Mouse (Mus musculus) cortical plate, adult 2 months (tissue): Measurements from ENCODE around the gene Jpt1.

Experiments
- CTCF ChIP-seq: fragments of 200-500 bp; IDR thresholded peaks from 2 replicates; pipeline ENCODE4 v1.5.1; 2011; ENCODE audit warnings: mild to moderate bottlenecking, control low read depth, low read length; ENCODE audit not compliant: insufficient read depth; ENCODE audit errors: extremely low read depth
- POLR2A ChIP-seq: fragments of 200-500 bp; IDR thresholded peaks from 2 replicates; pipeline ENCODE4 v1.6.1; 2011; ENCODE audit warnings: mild to moderate bottlenecking, low read length, control low read depth; ENCODE audit not compliant: insufficient read depth; ENCODE audit errors: extremely low read depth

DNA sequence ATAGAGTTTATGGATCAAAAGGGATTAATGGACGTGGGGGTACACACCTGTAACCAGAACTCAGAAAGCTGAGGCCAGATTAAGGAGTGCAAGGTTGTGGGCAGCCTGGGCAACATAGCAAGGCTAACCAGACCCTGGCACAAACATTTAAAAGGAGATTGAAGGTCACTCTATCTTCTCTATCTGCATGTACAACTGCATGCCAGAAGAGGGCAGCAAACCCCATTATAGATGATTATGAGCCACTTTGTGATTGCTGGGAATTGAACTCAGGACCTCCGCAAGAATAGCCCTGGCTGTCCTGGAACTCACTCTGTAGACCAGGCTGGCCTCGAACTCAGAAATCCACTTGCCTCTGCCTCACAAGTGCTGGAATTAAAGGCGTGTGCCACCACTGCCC is 38.6 kb upstream of the Jpt1 start:
- no peak for TF ChIP-seq POLR2A
- peak; percentile 20; the same call in 1 of the 2 replicates for TF ChIP-seq CTCF
